Mouse (Mus musculus) urinary bladder, adult 2 months (tissue): ENCODE measurements at regions not wholly inside any gene's neighbourhood (a gene's known extent, or its start where the extent isn't known, plus 50 kb on each side); places are given as distances from the start of the nearest gene placed in this dataset.

Source experiments
- DNase-seq: peaks from one replicate; pipeline ENCODE4 v3.0.0; 2022; ENCODE audit warnings: low spot score

- DNase-seq, result no peak
Observed at GRCm38 (mm10) chr8:116298891-116299290, 205.9 kb upstream of the Dynlrb2 start.

- no peak for DNase-seq
Observed at GRCm38 (mm10) chr8:116290671-116291245, 214.0 kb upstream of the Dynlrb2 start.

GRCm38 (mm10) chr8:116289237-116289636, 215.5 kb upstream of the Dynlrb2 start:
- no peak for DNase-seq

GRCm38 (mm10) chr8:116283990-116284389, 220.8 kb upstream of the Dynlrb2 start:
- DNase-seq, result no peak

- no peak for DNase-seq
Observed at GRCm38 (mm10) chr8:116282341-116282740, 222.4 kb upstream of the Dynlrb2 start.

GRCm38 (mm10) chr8:116275014-116275413, 229.8 kb upstream of the Dynlrb2 start:
- DNase-seq, result no peak

- no peak for DNase-seq
Observed at GRCm38 (mm10) chr8:116271238-116271637, 233.5 kb upstream of the Dynlrb2 start.

- DNase-seq, result no peak
Observed at GRCm38 (mm10) chr8:116269393-116269792, 235.4 kb upstream of the Dynlrb2 start.

- no peak for DNase-seq
Observed at GRCm38 (mm10) chr8:116268685-116269084, 236.1 kb upstream of the Dynlrb2 start.

- no peak for DNase-seq
Observed at GRCm38 (mm10) chr8:116268161-116268560, 236.6 kb upstream of the Dynlrb2 start.

GRCm38 (mm10) chr8:116267021-116267420, 237.8 kb upstream of the Dynlrb2 start:
- DNase-seq, result no peak

- DNase-seq, result no peak
Observed at GRCm38 (mm10) chr8:116265591-116265990, 239.2 kb upstream of the Dynlrb2 start.

- DNase-seq, result no peak
Observed at GRCm38 (mm10) chr8:116264078-116264477, 240.7 kb upstream of the Dynlrb2 start.

- no peak for DNase-seq
Observed at GRCm38 (mm10) chr8:116261286-116261685, 243.5 kb upstream of the Dynlrb2 start.

- no peak for DNase-seq
Observed at GRCm38 (mm10) chr8:116255398-116255797, 249.4 kb upstream of the Dynlrb2 start.

GRCm38 (mm10) chr8:116252455-116253216, 252.1 kb upstream of the Dynlrb2 start:
- DNase-seq, result no peak

GRCm38 (mm10) chr8:116248398-116248797, 256.4 kb upstream of the Dynlrb2 start:
- no peak for DNase-seq

- no peak for DNase-seq
Observed at GRCm38 (mm10) chr8:116243493-116243892, 261.3 kb upstream of the Dynlrb2 start.

GRCm38 (mm10) chr8:116242972-116243371, 261.8 kb upstream of the Dynlrb2 start:
- DNase-seq, result no peak

GRCm38 (mm10) chr8:116241987-116242242, 262.9 kb upstream of the Dynlrb2 start:
- no peak for DNase-seq

GRCm38 (mm10) chr8:116241146-116241986, 263.4 kb upstream of the Dynlrb2 start:
- no peak for DNase-seq

- DNase-seq, result no peak
Observed at GRCm38 (mm10) chr8:116238670-116239069, 266.1 kb upstream of the Dynlrb2 start.

- no peak for DNase-seq
Observed at GRCm38 (mm10) chr8:116237561-116238100, 267.1 kb upstream of the Dynlrb2 start.
